8 mouse cellular contexts compared by ENCODE assay signal in genomic region chr12:80146227-80147223, GRCm38 (mm10). TPM values are rescaled to one million over a fixed set of nuclear protein-coding genes. Genes with fewer than 3 reads are reported as not detected.
DNase-seq lines count a peak whose midpoint lies in the region; ATAC-seq and TF ChIP-seq lines count a peak whose summit lies in the region.
"Had no signal": no experiment of that assay in that cellular context is flagged by ENCODE, and none has a peak within 500 bp of the region (broad histone marks: within the 10 kb centered on the region; RNA-seq: fewer than 3 reads in every experiment).

No protein-coding gene starts in this region.

- ATAC-seq in embryonic facial prominence, embryonic 12.5 days (ENCODE audit: insufficient number of reproducible peaks, insufficient read depth, low FRiP score, low TSS enrichment): 0 out of 2 replicates have a peak, but pooled peaks have one; percentile 42
- peak; percentile 39; the same call in 1 of the 2 replicates for ATAC-seq in heart, embryonic 16.5 days (replicated peaks; ENCODE audit: extremely low read depth, insufficient read depth, low FRiP score)
- ATAC-seq in lung, embryonic 16.5 days (ENCODE audit: low read depth): peak; percentile 86

- H3K27me3 ChIP-seq in ES-Bruce4 (ENCODE audit: control insufficient read depth, insufficient read depth, low read length, poor library complexity, severe bottlenecking): no peaks in the 10 kb centered on the region
- H3K27me3 ChIP-seq in embryonic facial prominence, embryonic 12.5 days: no peaks in the 10 kb centered on the region
- H3K27me3 ChIP-seq in heart, embryonic 16.5 days (ENCODE audit: control insufficient read depth, insufficient read depth, low read length): no peaks in the 10 kb centered on the region
- no peaks in the 10 kb centered on the region for H3K27me3 ChIP-seq in lung, embryonic 16.5 days (ENCODE audit: control insufficient read depth, insufficient read depth, low read depth, low read length)

- H3K36me3 ChIP-seq in ES-Bruce4 (ENCODE audit: control insufficient read depth, insufficient read depth, low read length, poor library complexity, severe bottlenecking): no peaks in the 10 kb centered on the region
- H3K36me3 ChIP-seq in embryonic facial prominence, embryonic 12.5 days: no peaks in the 10 kb centered on the region
- H3K36me3 ChIP-seq in heart, embryonic 16.5 days (ENCODE audit: control insufficient read depth, insufficient read depth): no peaks in the 10 kb centered on the region
- no peaks in the 10 kb centered on the region for H3K36me3 ChIP-seq in lung, embryonic 16.5 days (ENCODE audit: control insufficient read depth, insufficient read depth, low read length)

- DNase-seq in adrenal gland, adult 18-20 months (ENCODE audit: low spot score in 2 of 2): peak; percentile 53 to 66
- peak; percentile 87 to 89 for DNase-seq in kidney, postnatal 25 days
- peak; percentile 67 for DNase-seq in retina, postnatal 7 days (ENCODE audit: low read depth, low spot score)

- H3K9ac ChIP-seq in ES-Bruce4 (ENCODE audit: low read depth, poor library complexity, severe bottlenecking): no peak overlapping the region
- no peak overlapping the region for H3K9ac ChIP-seq in embryonic facial prominence, embryonic 12.5 days
- no peak overlapping the region for H3K9ac ChIP-seq in heart, embryonic 16.5 days (ENCODE audit: low read length)
- H3K9ac ChIP-seq in lung, embryonic 16.5 days (ENCODE audit: low read length): no peak overlapping the region

- peaks cover 2% of the 10 kb centered on the region for H3K4me1 ChIP-seq in ES-Bruce4 (ENCODE audit: control insufficient read depth, insufficient read depth, low read length)
- peaks cover 6% of the 10 kb centered on the region; the same call in 1 of the 2 replicates for H3K4me1 ChIP-seq in embryonic facial prominence, embryonic 12.5 days
- H3K4me1 ChIP-seq in heart, embryonic 16.5 days (ENCODE audit: control insufficient read depth, insufficient read depth, low read length): peaks cover 2% of the 10 kb centered on the region
- peaks cover 23% of the 10 kb centered on the region for H3K4me1 ChIP-seq in lung, embryonic 16.5 days (replicated peaks; ENCODE audit: control insufficient read depth, insufficient read depth, low read length)

- H3K9me3 ChIP-seq in ES-Bruce4 (replicated peaks; ENCODE audit: control insufficient read depth, insufficient read depth, low read length, poor library complexity, severe bottlenecking): no peaks in the 10 kb centered on the region
- no peaks in the 10 kb centered on the region for H3K9me3 ChIP-seq in embryonic facial prominence, embryonic 12.5 days
- H3K9me3 ChIP-seq in heart, embryonic 16.5 days (replicated peaks; ENCODE audit: control insufficient read depth, low read length): no peaks in the 10 kb centered on the region
- no peaks in the 10 kb centered on the region for H3K9me3 ChIP-seq in lung, embryonic 16.5 days (ENCODE audit: control insufficient read depth, low read length)
- H3K9me3 ChIP-seq: megakaryocyte, embryonic 14.5 days had no signal

- WGBS in embryonic facial prominence, embryonic 12.5 days: 36% methylated on average over 21 of the region's 21 CpGs
- WGBS in heart, embryonic 16.5 days: 42% methylated on average over 21 of the region's 21 CpGs
- WGBS in lung, embryonic 16.5 days: 23% methylated on average over 21 of the region's 21 CpGs

- TF ChIP-seq CTCF in ES-Bruce4 (IDR thresholded peaks at IDR 0.05; ENCODE audit: low read depth, low read length): peak; percentile 63

- no peak for TF ChIP-seq POLR2A in ES-Bruce4 (IDR thresholded peaks at IDR 0.05; ENCODE audit: insufficient read depth, low read length)

- H3K4me3 ChIP-seq in ES-Bruce4 (ENCODE audit: low read depth, low read length): no peak overlapping the region
- H3K4me3 ChIP-seq in embryonic facial prominence, embryonic 12.5 days: no peak overlapping the region
- H3K4me3 ChIP-seq in heart, embryonic 16.5 days (ENCODE audit: low read length): no peak overlapping the region
- no peak overlapping the region for H3K4me3 ChIP-seq in lung, embryonic 16.5 days (ENCODE audit: low read length)
- H3K4me3 ChIP-seq: megakaryocyte, embryonic 14.5 days had no signal

- H3K27ac ChIP-seq in ES-Bruce4 (ENCODE audit: insufficient read depth, low read length): no peak overlapping the region
- H3K27ac ChIP-seq in embryonic facial prominence, embryonic 12.5 days: no peak overlapping the region
- H3K27ac ChIP-seq in heart, embryonic 16.5 days (ENCODE audit: low read length): no peak overlapping the region
- peak overlapping the region; percentile 75 for H3K27ac ChIP-seq in lung, embryonic 16.5 days (ENCODE audit: low read length)

- TF ChIP-seq EP300 in ES-Bruce4 (IDR thresholded peaks at IDR 0.05; ENCODE audit: insufficient read depth, low read depth, low read length): 0 out of 2 replicates have a peak, but pooled peaks have one; percentile 38

- no peak overlapping the region for H3K4me2 ChIP-seq in embryonic facial prominence, embryonic 12.5 days (replicated peaks)
- no peak overlapping the region for H3K4me2 ChIP-seq in heart, embryonic 16.5 days (ENCODE audit: low read depth, low read length)
- H3K4me2 ChIP-seq in lung, embryonic 16.5 days (ENCODE audit: low read depth, low read length): no peak overlapping the region

RNA-seq across cellular contexts. Expression of gene Zfp36l1, which starts 33.7 kb away (rescaled TPM):
- 71.6 and 75.7 TPM in 2 replicates for polyA plus RNA-seq in ES-Bruce4 (2011; ENCODE audit: insufficient read depth, insufficient read length, low read depth, missing spikeins)
- 100 to 1,000 TPM; 172 to 225 TPM for total RNA-seq in adrenal gland, adult 18-20 months (2021)
- 115 and 124 TPM in 2 replicates for polyA plus RNA-seq in embryonic facial prominence, embryonic 12.5 days (2016; fragmentation: Nextera tagmentation; extraction: Ambion mirVana)
- 85.5 and 90.1 TPM in 2 replicates for polyA plus RNA-seq in heart, embryonic 16.5 days (2015; fragmentation: Nextera tagmentation; extraction: Ambion mirVana)
- 131 and 152 TPM in 2 replicates for polyA plus RNA-seq in lung, embryonic 16.5 days (2015; fragmentation: Nextera tagmentation; extraction: Ambion mirVana)
